Mouse (Mus musculus) liver, postnatal 0 days (tissue): Measurements from ENCODE around the gene Ipmk.

Experiments used
- CTCF ChIP-seq: sonication (generic); IDR thresholded peaks from 2 replicates; pipeline ENCODE4 v1.5.1; 2016; ENCODE audit warnings: antibody characterized with exemption, low read depth
- EP300 ChIP-seq: IDR thresholded peaks from 2 replicates; pipeline ENCODE4 v1.6.1; 2016; ENCODE audit warnings: antibody characterized with exemption, low read depth, mild to moderate bottlenecking

- TF ChIP-seq EP300 = no peak
- TF ChIP-seq CTCF = no peak
Measured at GRCm38 (mm10) chr10:71373706-71374105, 26.1 kb downstream of the Ipmk start.
